Mouse (Mus musculus) bone marrow, adult 2 months (tissue): Measurements from ENCODE around the gene Ybx1.

Source experiments
- CTCF ChIP-seq: fragments of 200-500 bp; IDR thresholded peaks from 2 replicates; pipeline ENCODE4 v1.5.1; 2011; ENCODE audit warnings: low read length, control low read depth; ENCODE audit not compliant: control insufficient read depth, insufficient read depth
- POLR2A ChIP-seq: fragments of 200-500 bp; IDR thresholded peaks from 2 replicates; pipeline ENCODE4 v1.6.1; 2011; ENCODE audit warnings: low read depth, mild to moderate bottlenecking, control low read depth, low read length, borderline replicate concordance; ENCODE audit not compliant: control insufficient read depth

- TF ChIP-seq POLR2A (no peak), CTCF (no peak)
These were observed 3.0 kb upstream of the Ybx1 start for GRCm38 (mm10) chr4:119297361-119297760.
